Mouse (Mus musculus) kidney, embryonic 16.5 days (tissue): ENCODE results near the gene Snx1. TPM values are rescaled to one million over a fixed set of nuclear protein-coding genes. Genes with fewer than 3 reads are reported as not detected.

Experiments
- ATAC-seq: fragments of 200-750 bp; cut with Nextera tagmentation; 2 replicates; pipeline ENCODE4 v1.8.0; 2017; ENCODE audit warnings: moderate TSS enrichment; ENCODE audit not compliant: low FRiP score, low TSS enrichment
- H3K27ac ChIP-seq: fragments of 300-500 bp; sonication (generic); 2 replicates; pipeline ENCODE4 v1.5.1; 2014; ENCODE audit warnings: low read length
- H3K27me3 ChIP-seq: fragments of 300-500 bp; sonication (generic); 2 replicates; pipeline ENCODE4 v1.6.1; 2014; ENCODE audit warnings: low read length, control low read depth, mixed read lengths; ENCODE audit not compliant: insufficient read depth
- H3K36me3 ChIP-seq: fragments of 300-500 bp; sonication (generic); 2 replicates; pipeline ENCODE4 v1.6.1; 2014; ENCODE audit warnings: low read length, control low read depth, mixed read lengths; ENCODE audit not compliant: insufficient read depth
- H3K4me1 ChIP-seq: fragments of 300-500 bp; sonication (generic); 2 replicates; pipeline ENCODE4 v1.6.1; 2014; ENCODE audit warnings: low read length, control low read depth, mixed read lengths; ENCODE audit not compliant: insufficient read depth
- H3K4me2 ChIP-seq: fragments of 300-500 bp; sonication (generic); replicated peaks from 2 replicates; pipeline ENCODE4 v1.6.1; 2014; ENCODE audit warnings: low read depth, low read length
- H3K4me3 ChIP-seq: fragments of 300-500 bp; sonication (generic); 2 replicates; pipeline ENCODE4 v1.5.1; 2014; ENCODE audit warnings: mild to moderate bottlenecking, low read length
- H3K9ac ChIP-seq: fragments of 300-500 bp; sonication (generic); replicated peaks from 2 replicates; pipeline ENCODE4 v1.6.1; 2014; ENCODE audit warnings: low read length
- H3K9me3 ChIP-seq: fragments of 300-500 bp; sonication (generic); 2 replicates; pipeline ENCODE4 v1.6.1; 2016; ENCODE audit warnings: low read length, control low read depth
- WGBS: fragments of 180-500 bp; shearing (Covaris S2); extraction: QIAGEN DNeasy Blood & Tissue Kit; methylation state at CpG from one replicate; pipeline ENCODE4 v1.1.7; 2014; 5-methylcytosine and 5-hydroxymethylcytosine counted together
- polyA plus RNA-seq: library from polyadenylated mRNA; unstranded; fragments of >200 nt; fragmentation: Nextera tagmentation; extraction: Ambion mirVana; gene quantifications from 2 replicates; pipeline ENCODE4 v1.2.1, GENCODE M21; 2015

Snx1 gene
- polyA plus RNA-seq, 1 experiment from 2014 or later: 150 TPM

GRCm38 (mm10) chr9:66043241-66043640, 83.1 kb downstream of the Snx1 start:
- Histone ChIP-seq H3K4me3 (no peak overlapping the region), H3K27ac (no peak overlapping the region), H3K27me3 (no peaks in the 10 kb centered on the region), H3K36me3 (peaks cover 12% of the 10 kb centered on the region; the same call in 1 of the 2 replicates), H3K4me1 (no peaks in the 10 kb centered on the region), H3K9ac (no peak overlapping the region), H3K9me3 (no peaks in the 10 kb centered on the region), H3K4me2 (no peak overlapping the region)
- no peak for ATAC-seq
- WGBS: 94% methylated on average over 3 of the region's 3 CpGs

GRCm38 (mm10) chr9:66042331-66042730, 84.1 kb downstream of the Snx1 start:
- H3K4me1 ChIP-seq: no peaks in the 10 kb centered on the region
- peaks cover 14% of the 10 kb centered on the region; the same call in 1 of the 2 replicates for H3K36me3 ChIP-seq
- H3K9me3 ChIP-seq: no peaks in the 10 kb centered on the region
- ATAC-seq: no peak
- no peaks in the 10 kb centered on the region for H3K27me3 ChIP-seq
- no peak overlapping the region for H3K4me2 ChIP-seq
- WGBS: 59% methylated on average over 4 of the region's 4 CpGs
- no peak overlapping the region for H3K4me3 ChIP-seq
- no peak overlapping the region for H3K9ac ChIP-seq
- H3K27ac ChIP-seq: no peak overlapping the region

DNA sequence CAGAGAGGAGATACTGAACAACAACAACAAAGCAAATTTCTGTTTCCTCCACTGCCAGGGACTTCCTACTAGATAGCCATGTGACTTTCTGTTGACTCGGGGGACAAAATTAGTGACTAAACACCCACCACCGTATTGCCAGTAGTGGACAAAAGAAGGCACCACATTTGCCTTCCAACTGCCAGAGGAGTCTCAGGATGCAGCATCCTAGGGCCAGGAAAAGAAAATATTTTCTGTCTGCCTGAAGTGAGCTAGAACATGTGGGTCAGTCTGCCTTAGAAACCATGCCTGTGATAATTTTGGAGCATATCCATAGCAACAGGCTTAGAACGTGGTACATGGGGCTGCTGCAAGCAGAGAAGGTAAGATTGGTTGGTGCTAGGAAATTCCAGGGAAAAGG, 85.6 kb downstream of the Snx1 start:
- H3K27ac ChIP-seq: no peak overlapping the region
- H3K36me3 ChIP-seq: peaks cover 14% of the 10 kb centered on the region
- WGBS: 93% methylated on average over 3 of the region's 3 CpGs
- H3K4me1 ChIP-seq: no peaks in the 10 kb centered on the region
- H3K4me3 ChIP-seq: no peak overlapping the region
- H3K9ac ChIP-seq: no peak overlapping the region
- no peak overlapping the region for H3K4me2 ChIP-seq
- H3K27me3 ChIP-seq: no peaks in the 10 kb centered on the region
- no peak for ATAC-seq
- H3K9me3 ChIP-seq: no peaks in the 10 kb centered on the region

DNA sequence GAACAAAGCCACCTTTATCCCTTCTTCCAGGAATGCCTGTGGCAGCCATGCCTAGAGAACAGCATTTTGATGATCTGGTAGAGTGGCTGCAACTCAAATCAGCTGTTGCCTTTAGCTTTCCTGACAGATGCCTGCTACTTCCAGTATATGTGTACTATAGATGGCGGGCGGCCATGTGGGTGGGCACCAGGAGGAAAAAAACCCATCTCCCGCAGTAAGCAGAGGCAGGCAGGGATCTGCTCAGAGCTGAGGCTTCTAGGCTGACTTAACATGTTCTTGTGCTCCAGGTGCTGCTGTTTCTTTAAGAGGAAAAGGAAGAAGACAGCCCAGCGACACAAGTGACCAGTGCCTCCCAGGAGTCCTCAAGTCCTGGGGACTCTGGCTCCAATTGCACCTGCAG, 87.1 kb downstream of the Snx1 start:
- no peak overlapping the region for H3K4me3 ChIP-seq
- no peak overlapping the region for H3K9ac ChIP-seq
- H3K4me1 ChIP-seq: no peaks in the 10 kb centered on the region
- H3K27me3 ChIP-seq: no peaks in the 10 kb centered on the region
- WGBS: 78% methylated on average over 4 of the region's 4 CpGs
- no peak overlapping the region for H3K27ac ChIP-seq
- no peaks in the 10 kb centered on the region for H3K9me3 ChIP-seq
- H3K36me3 ChIP-seq: peaks cover 17% of the 10 kb centered on the region
- no peak for ATAC-seq
- H3K4me2 ChIP-seq: no peak overlapping the region

DNA sequence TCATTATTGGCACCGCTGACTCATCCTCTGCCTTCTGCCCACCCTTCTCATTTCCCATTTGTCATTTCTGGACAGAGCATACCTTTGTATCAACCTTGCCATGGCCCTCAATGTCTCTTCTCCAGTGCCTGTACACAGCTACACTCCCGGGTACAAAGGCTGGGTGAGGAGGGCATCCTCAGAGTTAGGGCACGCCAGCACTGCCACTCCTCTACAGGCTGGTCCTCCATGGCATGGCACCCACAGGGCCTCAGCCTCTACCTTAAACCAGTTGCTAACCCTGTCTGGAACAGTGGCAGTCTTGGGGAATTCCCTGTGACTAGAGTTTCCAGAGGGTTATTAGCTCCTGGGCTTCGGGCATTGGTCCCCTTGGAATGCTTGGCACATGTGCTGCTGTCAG, 87.8 kb downstream of the Snx1 start:
- H3K4me3 ChIP-seq: no peak overlapping the region
- H3K27ac ChIP-seq: no peak overlapping the region
- no peak for ATAC-seq
- no peaks in the 10 kb centered on the region for H3K9me3 ChIP-seq
- H3K4me2 ChIP-seq: no peak overlapping the region
- 92% methylated on average over 4 of the region's 4 CpGs for WGBS
- no peaks in the 10 kb centered on the region for H3K4me1 ChIP-seq
- H3K27me3 ChIP-seq: no peaks in the 10 kb centered on the region
- peaks cover 17% of the 10 kb centered on the region for H3K36me3 ChIP-seq
- H3K9ac ChIP-seq: no peak overlapping the region

Other genes starting within 250 kb of the Snx1 start
- 181 and 207 TPM in 2 replicates for gene Pclaf, start 236.3 kb downstream of the Snx1 start, polyA plus RNA-seq
- 31.0 and 32.4 TPM in 2 replicates for gene Trip4, start 217.8 kb downstream of the Snx1 start, polyA plus RNA-seq
- 12.6 and 16.9 TPM in 2 replicates for gene Csnk1g1, start 217.7 kb downstream of the Snx1 start, polyA plus RNA-seq
- 654 and 670 TPM in 2 replicates for gene Ppib, start 66.4 kb downstream of the Snx1 start, polyA plus RNA-seq
- gene Snx22, start 56.9 kb downstream of the Snx1 start, polyA plus RNA-seq: 1.4 and 1.7 TPM in 2 replicates
- 153 and 155 TPM in 2 replicates for gene Ciao2a, start within 50 bp of the Snx1 start, polyA plus RNA-seq
- gene Dapk2, start 31.6 kb upstream of the Snx1 start, polyA plus RNA-seq: 4.7 and 4.9 TPM in 2 replicates
- 18.5 and 21.1 TPM in 2 replicates for gene Herc1, start 223.9 kb upstream of the Snx1 start, polyA plus RNA-seq